Mouse (Mus musculus): ENCODE measurements around the gene Acin1.

Gene Acin1

DNA sequence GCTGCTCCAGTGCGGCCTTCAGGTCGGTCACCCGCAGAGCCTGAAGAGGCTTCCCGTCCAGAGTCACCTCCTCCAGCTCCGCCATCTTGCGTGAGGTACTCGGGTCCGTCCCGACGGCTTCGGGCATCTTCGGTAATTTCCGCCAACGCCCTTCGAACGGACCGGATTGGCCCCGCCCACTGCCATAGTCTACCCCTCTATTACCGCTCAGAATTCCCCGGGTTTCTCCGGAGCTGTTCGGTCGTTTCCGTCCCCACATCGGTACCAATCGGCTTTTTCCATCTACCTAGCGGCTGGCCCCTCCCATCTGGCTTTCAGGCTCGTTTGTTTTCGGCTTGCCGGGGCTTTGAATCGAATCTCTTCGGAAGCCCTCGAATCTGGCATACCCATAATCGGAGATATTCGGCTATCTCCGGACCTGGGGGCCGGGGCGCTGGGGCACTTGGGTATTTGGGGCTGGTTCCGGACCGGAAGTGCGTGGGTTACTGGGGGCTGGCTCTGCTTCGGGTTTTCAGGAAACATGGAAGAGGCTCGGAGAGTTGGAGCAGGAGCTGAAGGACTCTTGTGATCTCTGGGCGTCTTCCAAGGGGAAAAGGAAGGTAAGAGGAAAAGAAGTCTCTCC, at the start of gene Acin1:
Gene Acin1, minus strand, starts transcription at position 410 of the 622 bp plus-strand sequence.
- CTCF ChIA-PET = no interaction called here

DNA sequence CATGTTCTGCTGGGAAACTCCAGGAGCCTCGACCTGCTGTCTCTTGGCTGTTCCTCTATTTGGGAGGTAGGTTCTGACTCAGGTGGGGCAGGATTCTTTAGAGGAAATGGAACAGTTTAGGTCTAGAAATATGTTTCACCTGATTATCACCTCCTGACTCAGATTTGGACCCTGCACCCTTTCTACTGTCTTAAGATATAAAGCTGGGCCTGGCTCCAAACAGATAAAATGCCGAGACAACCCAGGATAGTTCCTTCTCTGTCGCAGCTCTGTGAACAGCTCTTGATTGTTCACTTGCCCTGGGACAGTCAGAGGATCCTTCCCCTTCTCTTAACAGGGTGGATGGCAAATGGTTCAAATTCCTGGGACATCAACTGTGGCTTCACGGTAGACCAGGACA, 48.5 kb upstream of the Acin1 start:
- CTCF ChIA-PET = no interaction called here

DNA sequence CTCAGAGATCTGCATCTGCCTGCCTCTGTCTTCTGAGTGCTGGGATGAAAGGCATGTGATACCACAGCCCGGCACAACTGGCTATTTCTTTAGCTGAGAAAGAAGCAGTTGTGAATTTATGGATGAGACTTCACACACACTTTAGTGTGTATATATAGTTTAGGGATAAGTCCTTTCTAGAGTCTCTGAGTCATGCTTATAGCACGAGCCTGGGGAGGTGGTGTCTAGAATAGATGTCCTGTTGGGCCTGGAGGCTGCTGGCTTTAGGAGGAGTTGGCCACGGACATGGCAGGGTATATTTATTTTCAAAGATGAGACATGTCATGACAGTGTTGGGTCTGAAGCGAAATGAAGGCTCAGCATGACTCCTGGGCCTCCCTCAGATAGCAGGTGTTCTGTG, 47.3 kb upstream of the Acin1 start:
- CTCF ChIA-PET = no interaction called here

DNA sequence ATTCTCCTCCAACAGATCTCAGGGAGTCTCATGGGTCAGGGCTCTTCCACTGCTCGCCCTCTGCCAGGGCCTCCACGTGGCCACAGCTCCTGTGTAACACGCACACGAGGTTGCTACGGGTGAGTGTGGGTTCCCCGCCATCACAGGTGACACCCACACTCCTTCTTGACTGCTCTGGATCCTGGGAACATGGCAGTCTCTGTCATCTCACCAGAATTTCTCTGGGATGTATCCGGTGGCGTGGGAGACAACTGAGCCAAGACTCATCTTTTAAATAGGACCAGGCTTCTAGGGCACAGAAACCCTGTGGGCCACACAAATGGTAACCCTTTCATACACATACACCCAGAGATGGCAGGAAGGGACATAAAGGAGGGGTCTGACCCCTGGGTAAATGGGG, 45.5 kb upstream of the Acin1 start:
- CTCF ChIA-PET = no interaction called here

DNA sequence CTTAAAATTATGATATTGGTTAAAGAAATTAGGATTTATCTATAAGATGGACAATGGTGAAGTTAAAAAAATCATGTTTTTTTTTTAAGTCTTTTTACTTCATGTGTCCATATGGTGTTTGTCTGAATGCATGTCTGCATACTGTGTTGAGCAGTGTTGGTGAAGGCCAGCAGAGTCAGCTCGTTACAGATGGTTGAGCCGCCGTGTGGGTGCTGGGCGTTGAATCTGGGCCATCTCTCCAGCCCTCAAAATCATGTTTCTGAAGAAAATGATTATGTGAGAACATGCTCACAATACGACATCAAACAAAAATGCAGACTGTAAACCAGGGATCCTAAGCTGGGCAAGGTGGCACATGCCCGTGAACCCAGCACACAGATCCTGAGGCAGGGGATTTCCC, 43.6 kb upstream of the Acin1 start:
- CTCF ChIA-PET = no interaction called here

DNA sequence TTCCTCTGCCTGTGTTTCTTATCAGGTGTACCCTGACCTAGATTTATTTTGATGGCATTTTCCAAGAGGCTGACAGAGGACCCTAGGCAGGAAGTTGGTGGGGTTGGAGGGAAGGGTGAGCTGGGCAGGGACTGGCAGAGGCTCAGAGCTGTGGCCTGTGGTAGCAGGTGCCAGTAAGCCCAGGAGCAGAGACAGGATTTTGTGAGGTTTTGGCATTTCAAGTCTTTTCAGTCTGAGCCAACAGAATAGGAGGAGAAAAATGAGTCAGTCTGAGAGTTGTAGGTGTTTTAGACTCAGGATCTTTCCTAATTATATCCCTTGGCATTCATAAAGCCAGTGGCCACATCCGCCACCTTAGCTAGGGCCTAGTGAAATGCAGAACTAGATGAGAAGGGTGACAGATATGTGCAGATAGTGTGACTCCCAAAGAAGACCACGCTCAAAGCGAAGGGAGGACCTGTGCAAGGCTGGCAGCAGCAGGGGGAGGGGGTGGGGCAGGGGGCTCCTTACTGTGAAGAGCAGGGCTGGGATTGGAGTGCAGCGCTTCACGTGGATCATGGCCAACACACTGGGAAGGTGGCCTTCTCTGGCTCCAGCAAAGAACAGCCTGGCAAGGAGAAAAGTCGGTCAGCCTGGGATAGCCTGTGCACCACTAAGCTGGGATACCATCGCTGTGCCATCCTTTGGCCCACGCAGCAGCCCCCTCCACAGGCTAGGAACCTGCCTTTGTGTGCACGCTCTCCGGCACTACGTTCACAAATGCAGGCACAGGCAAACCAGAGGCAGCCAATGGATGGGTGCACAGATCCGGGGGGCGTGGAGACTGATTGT, 42.3 kb upstream of the Acin1 start:
- CTCF ChIA-PET = no interaction called here

DNA sequence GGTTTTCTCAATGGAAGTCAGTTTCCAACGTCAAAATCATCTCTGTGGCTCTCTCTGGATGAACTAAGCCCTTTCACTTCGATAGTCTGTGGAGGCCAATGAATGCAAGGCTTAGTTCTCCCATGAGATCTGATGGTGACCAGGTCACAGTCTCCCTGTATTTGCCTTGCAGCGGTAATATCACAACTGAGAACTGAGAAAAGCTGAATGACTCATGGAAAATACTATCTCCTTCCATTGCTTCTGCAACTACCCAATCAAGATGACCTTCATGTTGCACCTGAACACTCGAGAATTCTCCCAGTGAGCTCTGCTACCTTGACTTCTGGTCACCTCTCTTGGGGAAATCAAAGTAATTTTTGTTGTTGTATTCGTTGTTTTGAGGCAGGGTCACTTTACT, 40.8 kb upstream of the Acin1 start:
- CTCF ChIA-PET = no interaction called here

DNA sequence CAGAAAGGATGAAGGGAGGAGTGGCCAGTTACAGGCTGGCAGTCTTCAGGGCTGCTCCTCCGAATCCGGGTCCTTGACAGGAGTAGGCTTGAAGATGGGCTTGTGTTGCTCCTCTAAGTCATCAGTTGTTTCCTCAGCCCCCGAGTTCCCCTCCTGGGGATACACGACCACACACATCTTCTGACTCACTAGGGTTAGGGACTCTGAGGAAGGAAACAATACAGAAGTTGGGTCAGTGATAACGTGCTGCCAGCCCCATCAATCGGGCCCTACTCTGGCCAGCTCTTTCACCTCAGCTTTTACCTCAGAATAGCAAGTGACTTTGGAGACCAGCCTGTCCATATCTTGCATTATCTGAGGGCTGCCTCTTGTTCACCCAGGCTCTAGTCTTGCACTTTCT, 37.3 kb upstream of the Acin1 start:
- CTCF ChIA-PET = no interaction called here

DNA sequence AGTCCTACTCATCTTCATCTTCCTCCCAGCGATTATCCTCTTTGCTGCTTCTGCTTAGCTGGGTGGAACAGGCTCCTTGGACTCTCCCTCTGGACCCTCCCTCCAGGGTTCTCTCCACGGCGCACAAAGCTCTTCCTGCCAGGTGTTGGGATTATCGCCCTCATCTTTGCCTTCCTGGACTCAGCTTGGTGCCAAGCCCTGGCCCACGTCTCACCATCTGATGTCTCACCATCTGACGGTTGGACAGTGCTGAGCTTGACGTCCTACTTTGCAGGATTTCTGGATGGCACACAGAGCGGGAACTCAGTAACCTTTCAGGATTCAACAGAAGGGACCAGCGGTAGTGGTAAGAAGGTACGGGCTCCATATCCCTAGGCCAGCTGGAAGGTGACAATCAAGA, 35.0 kb upstream of the Acin1 start:
- CTCF ChIA-PET = interaction anchor here (0.6 kb wide), 1 partner anchor 9 kb away, joined by 3 read pairs; no protein-coding TSS in a partner anchor

DNA sequence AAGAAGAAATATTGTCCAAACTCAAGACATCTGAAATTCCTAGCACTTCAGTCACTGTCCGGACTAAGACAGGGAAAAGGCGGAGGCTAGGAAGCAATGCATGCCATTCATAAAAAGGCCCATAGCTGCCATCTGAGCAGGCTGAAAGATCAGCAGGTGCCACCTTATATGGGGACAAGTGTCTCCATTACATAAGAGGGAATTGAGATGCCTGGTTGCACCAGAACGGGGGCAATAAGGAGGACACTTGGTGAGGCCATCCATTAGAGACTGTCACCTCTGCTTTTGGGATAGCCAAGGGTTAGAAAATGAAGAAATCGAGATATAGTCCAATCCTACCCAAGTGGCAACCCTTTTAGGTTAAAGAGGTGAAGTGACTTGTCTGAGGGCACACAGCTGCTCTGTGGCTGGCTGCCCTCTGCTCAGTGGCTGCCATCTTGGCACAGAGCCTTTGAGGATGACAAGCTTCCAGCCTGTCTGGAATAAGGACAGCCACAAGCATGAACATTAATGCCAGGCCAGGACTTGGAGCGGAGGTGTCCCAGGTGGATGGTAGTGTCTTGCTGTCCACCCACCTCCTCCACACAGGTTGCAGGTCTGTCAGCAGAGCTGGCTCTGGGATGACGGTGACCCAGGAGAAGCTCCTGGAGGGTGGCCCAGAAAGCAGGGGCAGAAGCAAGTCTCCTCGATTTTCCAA, 34.1 kb upstream of the Acin1 start:
- CTCF ChIA-PET = no interaction called here

DNA sequence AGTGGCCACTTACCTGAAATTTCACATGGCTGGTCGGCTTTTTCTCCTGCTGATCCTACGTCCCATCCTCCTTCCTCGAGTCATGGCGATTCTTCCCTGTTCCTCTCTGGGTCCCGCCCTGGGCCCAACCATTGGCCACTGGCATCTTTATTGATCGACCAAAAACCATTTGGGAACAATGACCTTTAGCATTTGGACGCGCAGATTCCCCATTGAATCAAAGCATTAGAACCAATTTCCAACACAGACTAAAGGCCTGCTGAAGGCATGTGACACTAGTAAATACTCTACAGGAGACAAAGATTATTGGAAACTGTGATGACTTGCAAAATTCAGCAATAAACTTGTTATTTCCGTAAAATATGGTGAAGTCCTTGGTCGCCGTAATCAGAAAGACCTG, 33.3 kb upstream of the Acin1 start:
- CTCF ChIA-PET = no interaction called here

DNA sequence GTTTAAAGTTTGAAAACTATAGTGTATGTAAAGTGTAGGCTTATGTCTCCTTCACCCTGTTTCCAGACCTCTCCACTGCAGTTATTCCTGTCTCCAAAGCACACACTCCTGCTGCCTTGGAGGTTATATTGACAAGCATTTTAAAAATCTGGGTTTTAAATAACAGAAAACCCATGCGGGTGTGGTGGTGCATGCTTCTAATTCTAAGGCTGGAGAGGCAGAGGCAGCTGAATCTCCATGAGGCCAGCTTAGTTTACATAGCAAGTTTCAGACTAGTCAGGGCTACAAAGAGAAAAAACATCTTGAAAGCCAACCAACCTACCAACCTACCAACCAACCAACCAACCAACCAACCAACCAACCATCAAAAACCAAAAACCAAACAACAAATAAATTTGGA, 28.7 kb upstream of the Acin1 start:
- CTCF ChIA-PET = interaction anchor here (0.7 kb wide), 1 partner anchor 334 kb away, joined by 3 read pairs; no protein-coding TSS in a partner anchor

DNA sequence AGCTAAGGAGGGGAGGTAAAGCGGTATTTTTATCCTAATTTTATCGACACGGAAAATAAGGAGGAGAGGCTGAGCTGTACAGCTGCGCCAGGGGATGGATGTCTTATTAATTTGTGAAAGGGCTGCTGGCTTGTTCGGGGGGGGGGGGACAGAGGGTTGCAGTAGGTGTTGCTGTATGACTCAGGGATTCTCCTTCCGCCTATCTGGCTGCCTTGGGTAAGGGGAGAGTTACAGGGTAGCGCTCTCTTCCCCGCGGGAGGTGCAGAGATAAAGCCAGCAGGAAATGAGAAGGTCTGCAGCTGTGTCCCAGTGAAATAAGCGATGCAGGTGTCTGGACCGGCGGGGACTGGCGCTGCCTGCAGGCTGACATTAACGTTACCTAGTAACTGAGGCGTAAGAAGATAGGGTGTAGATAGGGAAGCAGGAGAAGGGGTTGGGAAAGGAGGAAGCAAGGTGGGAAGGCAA, 27.9 kb upstream of the Acin1 start:
- CTCF ChIA-PET = interaction anchor here (0.6 kb wide), 4 partner anchors 12 to 652 kb away, joined by 4 to 6 read pairs (median 4); no protein-coding TSS in a partner anchor

DNA sequence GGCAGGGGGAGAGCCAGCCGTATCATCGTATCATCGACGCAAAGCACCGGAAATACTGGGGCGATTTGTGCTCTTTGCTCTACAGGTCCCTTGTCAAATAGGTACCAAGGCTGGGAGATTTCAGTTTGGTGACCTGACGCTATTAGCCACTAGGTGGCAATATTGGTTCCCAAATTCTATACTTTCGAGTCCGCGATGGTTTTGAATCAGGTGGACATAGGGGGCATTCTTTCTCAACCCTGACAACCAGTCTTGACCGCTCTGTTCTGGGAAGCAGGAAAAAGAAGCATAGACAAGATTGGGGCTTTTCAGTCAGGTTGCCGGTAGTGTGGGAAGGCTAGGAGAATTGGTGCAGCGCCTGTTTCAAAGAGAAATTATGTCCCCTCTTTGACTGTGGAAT, 27.4 kb upstream of the Acin1 start:
- CTCF ChIA-PET = interaction anchor here (0.6 kb wide), 4 partner anchors 11 to 651 kb away, joined by 4 to 6 read pairs (median 4); no protein-coding TSS in a partner anchor

DNA sequence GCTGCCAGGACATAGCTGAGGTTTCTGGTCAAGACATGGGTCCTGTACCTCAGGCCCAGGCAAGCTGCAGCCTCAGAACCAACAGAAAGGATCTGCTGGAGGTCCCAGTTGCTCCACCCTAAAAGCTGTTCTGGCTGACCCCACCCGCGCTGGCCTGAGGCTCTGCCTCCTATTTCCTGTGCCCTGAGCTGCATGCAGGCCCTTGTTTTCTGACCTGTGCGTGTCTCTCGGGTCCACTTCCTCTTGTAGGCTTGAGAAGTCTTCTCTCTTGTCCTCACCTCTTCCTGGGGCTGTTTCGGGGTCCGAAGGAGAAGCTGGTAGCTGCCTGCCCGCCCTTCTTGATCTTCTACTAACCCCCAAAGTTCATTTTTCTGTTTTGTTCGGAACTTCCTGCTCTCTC, 26.1 kb upstream of the Acin1 start:
- CTCF ChIA-PET = interaction anchor here (0.7 kb wide), 2 partner anchors 9 to 30 kb away, joined by 3 to 5 read pairs; no protein-coding TSS in a partner anchor

DNA sequence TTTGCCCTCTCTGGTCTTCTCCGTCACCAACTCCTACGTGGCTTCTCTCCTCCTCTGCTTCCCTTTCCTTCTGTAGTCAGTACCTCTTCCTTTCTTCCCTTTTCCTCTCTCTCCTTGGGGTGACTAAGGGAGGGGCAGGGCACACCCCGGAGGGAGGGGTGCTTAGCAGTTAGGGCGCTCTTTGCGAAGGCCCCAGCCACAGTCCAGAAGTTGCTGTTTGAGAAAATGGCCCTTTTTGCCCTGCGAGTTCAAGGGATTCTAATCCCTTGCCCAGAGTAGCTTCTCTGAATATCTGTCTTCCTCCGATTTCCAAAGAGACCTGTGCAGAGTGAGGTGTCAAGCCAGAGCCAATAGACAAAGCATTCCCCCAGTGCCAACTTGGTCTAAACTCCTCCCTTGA, 25.3 kb upstream of the Acin1 start, which contains the start of gene Cebpe:
Gene Cebpe, minus strand, starts transcription at position 101 of the 400 bp plus-strand sequence.
- CTCF ChIA-PET = no interaction called here

DNA sequence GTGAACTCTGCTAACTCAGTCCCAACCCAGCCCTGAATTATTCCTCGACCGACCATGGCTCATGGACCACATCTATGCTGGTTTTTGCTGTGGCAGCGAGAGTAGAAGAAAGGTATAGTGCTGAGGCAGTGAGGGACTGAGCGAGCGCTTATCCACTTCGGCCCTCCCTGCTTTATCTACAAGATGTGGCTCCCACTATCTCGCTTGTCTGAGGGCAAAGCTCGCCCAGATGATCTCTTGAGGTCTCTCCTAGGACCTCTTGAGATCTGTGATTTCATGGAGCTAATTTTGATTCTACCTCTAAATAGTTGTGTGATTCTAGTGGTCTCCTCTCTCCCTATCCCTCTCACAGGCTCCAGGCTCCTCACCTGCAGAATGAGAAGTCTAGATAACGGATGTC, 22.3 kb upstream of the Acin1 start:
- CTCF ChIA-PET = no interaction called here

DNA sequence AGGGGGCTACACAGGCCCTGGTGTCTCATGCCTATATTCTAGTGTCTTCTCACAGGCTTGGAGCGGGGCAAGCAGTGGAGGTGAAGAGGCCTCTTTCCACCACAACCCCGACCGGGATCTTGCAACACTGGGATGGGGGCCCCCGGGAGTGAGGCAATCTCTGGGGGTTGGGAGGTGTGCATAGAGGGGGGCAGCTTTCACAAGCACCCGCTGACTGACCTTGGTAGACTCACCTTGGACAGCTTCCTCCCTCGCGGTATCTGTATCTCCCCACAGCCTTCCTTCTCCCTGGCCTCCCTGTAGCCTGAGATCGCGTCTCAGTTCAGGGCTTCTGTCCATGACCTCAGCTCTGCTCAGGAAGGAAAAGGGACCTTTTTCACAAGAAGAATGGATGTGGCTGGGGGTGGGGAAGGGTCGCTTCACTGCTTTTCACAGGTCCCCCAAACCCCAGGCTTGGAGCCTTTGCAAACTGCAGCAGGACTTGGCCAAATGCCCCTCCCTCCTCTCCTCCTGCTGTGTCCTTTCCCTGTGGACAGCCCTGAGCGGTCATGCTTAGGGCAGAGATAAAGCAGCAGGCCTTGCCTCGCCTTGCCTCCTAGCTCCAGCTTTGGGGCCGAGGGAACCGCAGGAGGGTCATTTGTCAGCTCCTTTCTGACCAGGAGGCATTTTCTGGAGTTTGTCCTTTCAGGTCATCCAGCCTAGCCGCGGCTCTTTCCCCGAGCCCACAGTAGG, 20.0 kb upstream of the Acin1 start:
- CTCF ChIA-PET = no interaction called here

DNA sequence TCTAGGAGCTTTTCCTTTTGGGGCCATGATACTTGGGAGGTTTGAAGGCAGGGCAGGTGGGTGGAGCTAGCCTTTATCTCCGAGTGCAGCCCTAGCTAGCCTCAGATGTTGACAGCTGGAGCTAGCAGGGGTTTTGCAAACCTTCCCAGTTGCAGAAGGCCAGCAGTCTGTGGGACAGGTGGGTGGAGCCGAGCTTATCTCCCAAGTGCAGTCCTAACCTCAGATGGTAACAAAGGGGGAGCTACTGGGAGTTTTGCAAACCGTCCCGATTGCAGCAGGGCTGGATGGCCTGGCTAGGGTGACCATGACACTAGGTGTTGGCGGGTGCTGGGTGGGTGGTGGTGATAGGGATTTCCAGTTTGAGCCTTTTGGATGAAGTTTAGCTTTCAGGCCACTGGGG, 19.1 kb upstream of the Acin1 start:
- CTCF ChIA-PET = interaction anchor here (0.7 kb wide), 1 partner anchor 17 kb away, joined by 3 read pairs; no protein-coding TSS in a partner anchor

DNA sequence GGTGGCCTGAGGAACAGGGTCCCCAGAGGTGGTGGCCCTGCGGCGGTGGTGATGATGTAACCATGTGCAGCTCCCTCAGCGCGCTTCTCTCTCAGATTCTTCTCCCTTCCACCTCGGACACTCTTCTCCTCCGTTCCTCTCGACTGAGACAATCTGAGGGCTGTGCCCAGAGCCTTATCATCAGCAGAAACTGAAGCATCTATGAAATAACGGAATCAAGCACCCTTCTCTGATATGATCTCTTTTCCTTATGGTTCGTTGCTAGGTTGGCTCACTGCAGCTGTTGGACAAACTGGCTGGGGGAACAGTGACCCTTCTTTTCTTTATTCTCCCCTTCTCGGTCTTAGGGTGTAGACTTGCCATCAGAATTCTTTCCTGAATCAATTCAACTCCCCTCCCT, 16.5 kb upstream of the Acin1 start:
- CTCF ChIA-PET = interaction anchor here (0.6 kb wide), 1 partner anchor 11 kb away, joined by 4 read pairs; no protein-coding TSS in a partner anchor

DNA sequence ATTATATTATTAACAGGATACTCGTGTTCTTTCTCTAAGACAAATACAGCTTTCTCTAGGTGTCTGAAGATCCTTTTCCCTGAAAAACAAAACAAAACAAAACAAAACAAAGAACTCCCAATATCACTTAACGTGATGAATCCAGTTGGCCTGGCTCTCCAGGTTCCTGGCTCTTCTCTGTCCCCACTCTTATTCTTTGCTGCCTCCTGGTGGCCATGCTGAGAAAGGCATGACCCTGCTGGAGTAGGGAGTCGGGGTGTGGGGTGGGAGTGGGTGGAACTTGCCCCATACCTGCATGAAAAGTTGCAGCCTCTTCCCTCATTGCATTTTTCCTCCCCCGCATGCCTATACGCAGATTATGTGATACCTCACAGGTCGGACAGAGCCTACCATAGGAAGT, 14.6 kb upstream of the Acin1 start:
- CTCF ChIA-PET = no interaction called here

DNA sequence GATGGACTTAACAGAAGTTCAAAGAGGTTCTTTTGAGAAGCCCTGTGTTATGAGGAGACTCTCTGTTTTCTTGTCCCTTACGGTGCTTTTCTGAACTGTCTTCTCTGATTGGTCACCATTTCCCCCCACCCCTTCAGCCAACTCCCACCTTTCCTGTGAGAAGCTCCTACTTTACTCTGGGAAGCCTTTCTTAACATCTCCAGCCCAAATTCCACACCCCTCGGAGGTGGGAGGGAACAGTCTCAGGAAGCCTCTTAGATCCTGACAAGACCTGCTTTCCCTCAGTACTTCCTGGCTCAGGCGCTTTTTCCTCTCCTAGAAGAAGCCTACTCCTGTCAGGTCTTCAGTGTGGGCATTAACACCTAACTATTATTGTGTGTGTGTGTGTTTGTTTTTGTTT, 12.9 kb upstream of the Acin1 start:
- CTCF ChIA-PET = no interaction called here

Measured in spleen, embryonic (tissue).